Mouse (Mus musculus): Measurements from ENCODE around the gene Cabp4.

DNA sequence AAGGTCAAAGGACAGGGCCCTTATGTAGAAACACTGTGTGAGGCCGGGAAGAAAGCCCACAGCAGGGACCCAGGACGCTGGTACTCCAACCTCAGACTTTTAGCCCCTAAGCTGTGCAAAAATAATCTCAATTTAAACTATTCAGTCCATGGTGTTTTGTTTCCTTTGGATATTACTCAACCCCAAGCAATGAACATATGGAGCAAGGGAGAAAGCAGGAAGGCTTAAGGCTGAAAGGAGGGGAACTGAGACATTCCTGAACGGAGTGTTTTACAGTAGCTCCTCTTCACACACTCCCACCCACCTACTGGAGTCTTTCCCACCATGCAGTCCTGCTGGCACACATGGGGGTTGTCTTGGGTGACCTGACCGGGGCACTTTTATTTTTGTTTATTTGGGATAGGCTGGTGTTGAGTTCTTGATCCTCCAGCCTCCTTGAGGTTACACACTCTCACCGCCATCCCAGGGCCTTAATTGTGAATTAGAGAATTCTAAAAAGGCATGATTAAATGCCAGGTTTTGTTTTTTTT lies 49.0 kb downstream of the Cabp4 start:
- TF ChIP-seq POLR2A (IDR thresholded peaks at IDR 0.05; ENCODE audit: borderline replicate concordance, control insufficient read depth, low read depth, low read length) (no peak), CTCF (IDR thresholded peaks at IDR 0.05; ENCODE audit: control insufficient read depth, insufficient read depth, low read length) (no peak)
